Mouse (Mus musculus) CH12.LX (cell line): ENCODE measurements around the gene Mctp1.

ENCODE experiments used
- CHD1 ChIP-seq: IDR thresholded peaks from 2 replicates; pipeline ENCODE4 v1.6.1; 2012; ENCODE audit warnings: low read depth, low read length, improper control_type of control experiment, inconsistent platforms
- CTCF ChIP-seq, 2 experiments: IDR thresholded peaks in 1 of 2; conservative IDR thresholded peaks in 1 of 2; 2 replicates each; pipeline ENCODE4 v1.5.1; 2011 to 2012; ENCODE audit warnings: low read depth in 2 of 2, low read length in 2 of 2, improper control_type of control experiment in 1 of 2, inconsistent platforms in 1 of 2, mild to moderate bottlenecking in 1 of 2, moderate library complexity in 1 of 2
- HCFC1 ChIP-seq: IDR thresholded peaks from 2 replicates; pipeline ENCODE4 v1.6.1; 2012; ENCODE audit warnings: low read depth, mild to moderate bottlenecking, inconsistent platforms, low read length, improper control_type of control experiment
- POLR2A ChIP-seq: IDR thresholded peaks from 2 replicates; pipeline ENCODE4 v1.6.1; 2011; ENCODE audit warnings: low read depth, mild to moderate bottlenecking, improper control_type of control experiment, low read length
- POLR2AphosphoS2 ChIP-seq: IDR thresholded peaks from 2 replicates; pipeline ENCODE4 v1.6.1; 2011; ENCODE audit warnings: low read depth, low read length, improper control_type of control experiment
- RCOR1 ChIP-seq: conservative IDR thresholded peaks from 2 replicates; pipeline ENCODE4 v1.6.1; 2012; ENCODE audit warnings: low read depth, mild to moderate bottlenecking, inconsistent platforms, low read length, improper control_type of control experiment
- USF2 ChIP-seq: conservative IDR thresholded peaks from 2 replicates; pipeline ENCODE4 v1.6.1; 2011; ENCODE audit warnings: low read depth, low read length, improper control_type of control experiment
- ZC3H11A ChIP-seq: IDR thresholded peaks from 2 replicates; pipeline ENCODE4 v1.6.1; 2012; ENCODE audit warnings: low read depth, mild to moderate bottlenecking, inconsistent platforms, low read length, improper control_type of control experiment
- ZNF384 ChIP-seq: IDR thresholded peaks from 2 replicates; pipeline ENCODE4 v1.6.1; 2012; ENCODE audit warnings: low read depth, low read length, improper control_type of control experiment, inconsistent platforms

GRCm38 (mm10) chr13:76591189-76591588 lies 206.9 kb downstream of the Mctp1 start:
- TF ChIP-seq HCFC1 (no peak), CTCF (conservative IDR thresholded peaks at IDR 0.05 in 1 of 2, IDR thresholded peaks at IDR 0.05 in 1 of 2; ENCODE audit: low read depth in 2 of 2, low read length in 2 of 2) (no peak), ZC3H11A (no peak), POLR2A (no peak), RCOR1 (no peak), CHD1 (no peak), USF2 (no peak), ZNF384 (no peak), POLR2AphosphoS2 (no peak)
